Mouse (Mus musculus): Measurements from ENCODE around the gene Rabl3.

- TF ChIP-seq CTCF (IDR thresholded peaks at IDR 0.05; ENCODE audit: low read depth): no peak
- TF ChIP-seq EP300 (IDR thresholded peaks at IDR 0.05; ENCODE audit: low read depth): no peak
These were observed 41.1 kb upstream of the Rabl3 start for GRCm38 (mm10) chr16:37498581-37498980.
